In genomic region chr7:81208944-81209343, GRCm38 (mm10) we compare ENCODE assay signal across 8 mouse cellular contexts. TPM values are rescaled to one million over a fixed set of nuclear protein-coding genes. Genes with fewer than 3 reads are reported as not detected.
A peak's percentile ranks its signal among the peaks of the same experiment; 100 is the strongest.
DNase-seq lines count a peak whose midpoint lies in the region; TF ChIP-seq lines count a peak whose summit lies in the region.

No protein-coding gene starts in this region.

- peak; percentile 18 to 39 for DNase-seq in cerebellum, adult 18-20 months
- no peak for DNase-seq in cerebellum, adult 8-10 months
- peak; percentile 28 for DNase-seq in c-Kit-positive CD71-positive TER-119-negative erythroid progenitor cells, embryonic 14.5 days (ENCODE audit: low read depth)
- DNase-seq in heart, postnatal 14 days = peak; percentile 73 to 77
- DNase-seq in left cerebral cortex, postnatal 25 days (ENCODE audit: low spot score in 2 of 2) = peak; percentile 27 to 50
- DNase-seq in thymus, adult 2 months = peak; percentile 65

- H3K27me3 ChIP-seq in E14TG2a.4 (ENCODE audit: insufficient read depth, low read length) = peaks cover 9% of the 10 kb centered on the region
- H3K27me3 ChIP-seq in thymus, adult 2 months (ENCODE audit: control insufficient read depth, insufficient read depth, low read length) = peaks cover 5% of the 10 kb centered on the region; the same call in 1 of the 2 replicates

- intact Hi-C loops in heart, postnatal 14 days (cut with DNase I) = loop anchor here (2.0 kb wide), 1 partner anchor 132 kb away; no protein-coding TSS in a partner anchor
- intact Hi-C loops in left cerebral cortex, postnatal 25 days (cut with DNase I) = no loop called here

- WGBS in olfactory bulb, adult 2 months = 48% methylated on average over 6 of the region's 6 CpGs
- 23% methylated on average over 6 of the region's 6 CpGs for WGBS in thymus, adult 2 months

- H3K9me3 ChIP-seq in E14TG2a.4 (ENCODE audit: low read length) = no peaks in the 10 kb centered on the region

- no peaks in the 10 kb centered on the region for H3K36me3 ChIP-seq in E14TG2a.4 (ENCODE audit: insufficient read depth, low read length)
- H3K36me3 ChIP-seq in thymus, adult 2 months (ENCODE audit: control insufficient read depth, insufficient read depth, low read length) = no peaks in the 10 kb centered on the region

- H3K4me3 ChIP-seq in E14TG2a.4 (replicated peaks; ENCODE audit: low read length) = no peak overlapping the region
- no peak overlapping the region for H3K4me3 ChIP-seq in olfactory bulb, adult 2 months (ENCODE audit: insufficient read depth, low read depth, low read length)
- no peak overlapping the region for H3K4me3 ChIP-seq in thymus, adult 2 months (ENCODE audit: control insufficient read depth, insufficient read depth, low read length)

- no peak overlapping the region for H3K27ac ChIP-seq in olfactory bulb, adult 2 months (ENCODE audit: insufficient read depth, low read depth, low read length)
- H3K27ac ChIP-seq in thymus, adult 2 months (ENCODE audit: control insufficient read depth, insufficient read depth, low read length) = no peak overlapping the region

- TF ChIP-seq CTCF in E14TG2a.4 (conservative IDR thresholded peaks at IDR 0.05; ENCODE audit: low read length) = peak; percentile 76
- peak; percentile 59 for TF ChIP-seq CTCF in olfactory bulb, adult 2 months (IDR thresholded peaks at IDR 0.05; ENCODE audit: insufficient read depth, low read depth, low read length)
- TF ChIP-seq CTCF in thymus, adult 2 months (IDR thresholded peaks at IDR 0.05; ENCODE audit: borderline replicate concordance, control insufficient read depth, extremely low read depth, insufficient read depth, low read length, poor library complexity) = peak; percentile 69; the same call in 1 of the 2 replicates

- TF ChIP-seq POLR2A in olfactory bulb, adult 2 months (IDR thresholded peaks at IDR 0.05; ENCODE audit: insufficient read depth, low read depth, low read length) = no peak
- no peak for TF ChIP-seq POLR2A in thymus, adult 2 months (IDR thresholded peaks at IDR 0.05; ENCODE audit: control insufficient read depth, extremely low read depth, insufficient read depth, low read length, poor library complexity)

- H3K4me1 ChIP-seq in E14TG2a.4 (replicated peaks; ENCODE audit: low read depth, low read length) = peaks cover 43% of the 10 kb centered on the region
- H3K4me1 ChIP-seq in olfactory bulb, adult 2 months (ENCODE audit: control insufficient read depth, insufficient read depth, low read length) = peaks cover 19% of the 10 kb centered on the region
- peaks cover 10% of the 10 kb centered on the region for H3K4me1 ChIP-seq in thymus, adult 2 months (replicated peaks; ENCODE audit: control insufficient read depth, insufficient read depth, low read length)

RNA-seq across cellular contexts. Expression of gene Pde8a, which starts 4.5 kb away (rescaled TPM):
- total RNA-seq in heart, postnatal 14 days (2021) = 10 to 100 TPM; 13.2 to 14.6 TPM
- total RNA-seq in left cerebral cortex, postnatal 25 days (2021) = 1 to 10 TPM; 5.7 to 6.4 TPM
- polyA plus RNA-seq in olfactory bulb, adult 2 months (2012; ENCODE audit: insufficient read depth, insufficient read length, low replicate concordance, missing spikeins) = not detected in 2 replicates
- polyA plus RNA-seq in thymus, adult 2 months (2012; rRNA removed) = 3.0 and 3.5 TPM in 2 replicates
